Mouse (Mus musculus) heart, embryonic 10.5 days (tissue): ENCODE results near the gene Olfr1135. TPM values are rescaled to one million over a fixed set of nuclear protein-coding genes. Genes with fewer than 3 reads are reported as not detected.

Source experiments
- DNase-seq: peaks from one replicate; pipeline ENCODE4 v3.0.0-alpha.2; 2017; ENCODE audit warnings: low spot score
- H3K27ac ChIP-seq: fragments of 300-500 bp; sonication (generic); 2 replicates; pipeline ENCODE4 v1.5.1; 2016; ENCODE audit warnings: mild to moderate bottlenecking
- H3K27me3 ChIP-seq: fragments of 300-500 bp; sonication (generic); 2 replicates; pipeline ENCODE4 v1.6.1; 2016; ENCODE audit warnings: mild to moderate bottlenecking; ENCODE audit not compliant: poor library complexity, insufficient read depth, severe bottlenecking
- H3K36me3 ChIP-seq: fragments of 300-500 bp; sonication (generic); 2 replicates; pipeline ENCODE4 v1.6.1; 2016; ENCODE audit warnings: mild to moderate bottlenecking, moderate library complexity
- H3K4me1 ChIP-seq: fragments of 300-500 bp; sonication (generic); 2 replicates; pipeline ENCODE4 v1.6.1; 2016; ENCODE audit warnings: mild to moderate bottlenecking
- H3K4me3 ChIP-seq: fragments of 300-500 bp; sonication (generic); 2 replicates; pipeline ENCODE4 v1.5.1; 2016; ENCODE audit warnings: mild to moderate bottlenecking, moderate library complexity
- H3K9me3 ChIP-seq: fragments of 300-500 bp; sonication (generic); 2 replicates; pipeline ENCODE4 v1.6.1; 2016; ENCODE audit warnings: mild to moderate bottlenecking, moderate library complexity
- WGBS: fragments of 180-500 bp; shearing (Covaris S2); methylation state at CpG from one replicate; pipeline ENCODE4 v1.1.7; 2016; 5-methylcytosine and 5-hydroxymethylcytosine counted together
- polyA plus RNA-seq: library from polyadenylated mRNA; unstranded; fragments of >200 nt; fragmentation: Nextera tagmentation; extraction: Ambion mirVana; gene quantifications from 2 replicates; pipeline ENCODE4 v1.2.1, GENCODE M21; 2016

Gene Olfr1135
- not detected in 2 replicates for polyA plus RNA-seq

GRCm38 (mm10) chr2:87673564-87673963 is at the start of gene Olfr1135:
Gene Olfr1135, minus strand, starts transcription at chr2:87673664.
- WGBS, result 11% methylated on average over 1 of the region's 1 CpGs
- Histone ChIP-seq H3K36me3 (no peaks in the 10 kb centered on the region), H3K27ac (no peak within 1 kb of the TSS), H3K27me3 (no peaks in the 10 kb centered on the region), H3K4me3 (no peak within 1 kb of the TSS), H3K9me3 (no peaks in the 10 kb centered on the region), H3K4me1 (no peaks in the 10 kb centered on the region)
- DNase-seq, result no peak

- Histone ChIP-seq H3K27me3 (no peaks in the 10 kb centered on the region), H3K27ac (no peak within 1 kb of the TSS), H3K4me1 (no peaks in the 10 kb centered on the region), H3K36me3 (no peaks in the 10 kb centered on the region), H3K4me3 (no peak within 1 kb of the TSS), H3K9me3 (no peaks in the 10 kb centered on the region)
- DNase-seq, result no peak
Measured at GRCm38 (mm10) chr2:87713079-87713478, 39.6 kb upstream of the Olfr1135 start, which contains the start of gene Olfr1137. Gene Olfr1137, minus strand, starts transcription at chr2:87713179.

- no peaks in the 10 kb centered on the region for H3K27me3 ChIP-seq
Measured at GRCm38 (mm10) chr2:87693847-87694246, 20.4 kb upstream of the Olfr1135 start, which contains the start of gene Olfr1136. Gene Olfr1136, minus strand, starts transcription at chr2:87693947.

GRCm38 (mm10) chr2:87658360-87658759 is 15.1 kb downstream of the Olfr1135 start, which contains the start of gene Olfr1134:
Gene Olfr1134, minus strand, starts transcription at chr2:87658460.
- DNase-seq, result no peak
- Histone ChIP-seq H3K4me3 (no peak within 1 kb of the TSS), H3K36me3 (no peaks in the 10 kb centered on the region), H3K27me3 (no peaks in the 10 kb centered on the region), H3K27ac (no peak within 1 kb of the TSS), H3K9me3 (no peaks in the 10 kb centered on the region), H3K4me1 (no peaks in the 10 kb centered on the region)
- 71% methylated on average over 2 of the region's 2 CpGs for WGBS

More at GRCm38 (mm10) chr2:87693847-87694246, 20.4 kb upstream of the Olfr1135 start, which contains the start of gene Olfr1136:
- H3K36me3 ChIP-seq, result no peaks in the 10 kb centered on the region
- no peaks in the 10 kb centered on the region for H3K9me3 ChIP-seq
- no peak within 1 kb of the TSS for H3K4me3 ChIP-seq
- no peak within 1 kb of the TSS for H3K27ac ChIP-seq
- DNase-seq, result no peak
- no peaks in the 10 kb centered on the region for H3K4me1 ChIP-seq

- DNase-seq, result no peak
- no peaks in the 10 kb centered on the region for H3K4me1 ChIP-seq
- no peaks in the 10 kb centered on the region for H3K9me3 ChIP-seq
- H3K4me3 ChIP-seq, result no peak within 1 kb of the TSS
- no peaks in the 10 kb centered on the region for H3K36me3 ChIP-seq
- H3K27me3 ChIP-seq, result no peaks in the 10 kb centered on the region
- H3K27ac ChIP-seq, result no peak within 1 kb of the TSS
Measured at GRCm38 (mm10) chr2:87647274-87647673, 26.2 kb downstream of the Olfr1135 start, which contains the start of gene Olfr1133. Gene Olfr1133, minus strand, starts transcription at chr2:87647374.

GRCm38 (mm10) chr2:87642441-87642840 is 31.0 kb downstream of the Olfr1135 start:
- Histone ChIP-seq H3K9me3 (no peaks in the 10 kb centered on the region), H3K27me3 (no peaks in the 10 kb centered on the region), H3K4me3 (no peak overlapping the region), H3K27ac (no peak overlapping the region), H3K36me3 (no peaks in the 10 kb centered on the region), H3K4me1 (no peaks in the 10 kb centered on the region)
- DNase-seq, result no peak

GRCm38 (mm10) chr2:87637435-87637834 is 36.0 kb downstream of the Olfr1135 start, which contains the start of gene Olfr1132:
Gene Olfr1132, minus strand, starts transcription at chr2:87637535.
- no peak within 1 kb of the TSS for H3K4me3 ChIP-seq
- H3K27me3 ChIP-seq, result no peaks in the 10 kb centered on the region
- no peaks in the 10 kb centered on the region for H3K4me1 ChIP-seq
- H3K27ac ChIP-seq, result no peak within 1 kb of the TSS
- H3K36me3 ChIP-seq, result no peaks in the 10 kb centered on the region
- H3K9me3 ChIP-seq, result no peaks in the 10 kb centered on the region
- DNase-seq, result no peak

GRCm38 (mm10) chr2:87626804-87627203 is 46.7 kb downstream of the Olfr1135 start, which contains the start of gene Olfr1131:
Gene Olfr1131, plus strand, starts transcription at chr2:87627104.
- no peak within 1 kb of the TSS for H3K27ac ChIP-seq
- H3K9me3 ChIP-seq, result no peaks in the 10 kb centered on the region
- WGBS, result 64% methylated on average over 3 of the region's 3 CpGs
- no peaks in the 10 kb centered on the region for H3K36me3 ChIP-seq
- no peaks in the 10 kb centered on the region for H3K27me3 ChIP-seq
- H3K4me1 ChIP-seq, result no peaks in the 10 kb centered on the region
- no peak for DNase-seq
- H3K4me3 ChIP-seq, result no peak within 1 kb of the TSS

Other genes with a start within 250 kb of the Olfr1135 start
- 0.18 TPM in 1 of 2 replicates, not detected in the other for gene Olfr1124, start 243.4 kb downstream of the Olfr1135 start, polyA plus RNA-seq
- not detected in 2 replicates for gene Olfr1126, start 219.7 kb downstream of the Olfr1135 start, polyA plus RNA-seq
- not detected in 2 replicates for gene Pramel7, start 176.6 kb downstream of the Olfr1135 start, polyA plus RNA-seq
- not detected in 2 replicates for gene Pramel6, start 167.1 kb downstream of the Olfr1135 start, polyA plus RNA-seq
- gene Olfr153, start 141.9 kb downstream of the Olfr1135 start, polyA plus RNA-seq, result not detected in 2 replicates
- gene Olfr1128, start 128.1 kb downstream of the Olfr1135 start, polyA plus RNA-seq, result not detected in 2 replicates
- gene Olfr1129, start 99.8 kb downstream of the Olfr1135 start, polyA plus RNA-seq, result not detected in 2 replicates
- not detected in 2 replicates for gene Olfr1130, start 67.5 kb downstream of the Olfr1135 start, polyA plus RNA-seq
- not detected in 2 replicates for gene Olfr1131, start 46.6 kb downstream of the Olfr1135 start, polyA plus RNA-seq
- not detected in 2 replicates for gene Olfr1132, start 36.1 kb downstream of the Olfr1135 start, polyA plus RNA-seq
- not detected in 2 replicates for gene Olfr1133, start 26.3 kb downstream of the Olfr1135 start, polyA plus RNA-seq
- not detected in 2 replicates for gene Olfr1134, start 15.2 kb downstream of the Olfr1135 start, polyA plus RNA-seq
- gene Olfr1136, start 20.3 kb upstream of the Olfr1135 start, polyA plus RNA-seq, result not detected in 2 replicates
- gene Olfr1137, start 39.5 kb upstream of the Olfr1135 start, polyA plus RNA-seq, result not detected in 2 replicates
- gene Olfr1138, start 66.3 kb upstream of the Olfr1135 start, polyA plus RNA-seq, result not detected in 2 replicates
- not detected in 2 replicates for gene Olfr1140, start 70.1 kb upstream of the Olfr1135 start, polyA plus RNA-seq
- not detected in 2 replicates for gene Olfr1141, start 80.3 kb upstream of the Olfr1135 start, polyA plus RNA-seq
- gene Olfr152, start 105.8 kb upstream of the Olfr1135 start, polyA plus RNA-seq, result not detected in 2 replicates
- not detected in 2 replicates for gene Olfr1143, start 126.9 kb upstream of the Olfr1135 start, polyA plus RNA-seq
- not detected in 2 replicates for gene Olfr1145, start 136.2 kb upstream of the Olfr1135 start, polyA plus RNA-seq
- not detected in 2 replicates for gene Olfr1148, start 156.9 kb upstream of the Olfr1135 start, polyA plus RNA-seq
- gene Olfr1150-ps1, start 170.3 kb upstream of the Olfr1135 start, polyA plus RNA-seq, result not detected in 2 replicates
- not detected in 2 replicates for gene Olfr1151, start 182.2 kb upstream of the Olfr1135 start, polyA plus RNA-seq
- not detected in 2 replicates for gene Olfr1152, start 192.8 kb upstream of the Olfr1135 start, polyA plus RNA-seq
- gene Olfr1153, start 221.3 kb upstream of the Olfr1135 start, polyA plus RNA-seq, result not detected in 2 replicates
- not detected in 2 replicates for gene Olfr1154, start 231.5 kb upstream of the Olfr1135 start, polyA plus RNA-seq